Mouse (Mus musculus) midbrain, embryonic 11.5 days (tissue): Measurements from ENCODE around the gene Mzf1. TPM values are rescaled to one million over a fixed set of nuclear protein-coding genes. Genes with fewer than 3 reads are reported as not detected.

Source experiments
- ATAC-seq: fragments of 200-750 bp; cut with Nextera tagmentation; 2 replicates; pipeline ENCODE4 v1.8.0; 2017; ENCODE audit warnings: moderate TSS enrichment, moderate library complexity; ENCODE audit not compliant: low FRiP score
- DNase-seq: peaks from one replicate; pipeline ENCODE4 v3.0.0; 2015; ENCODE audit warnings: low spot score; ENCODE audit errors: missing footprints
- H3K27ac ChIP-seq: fragments of 300-500 bp; sonication (generic); 2 replicates; pipeline ENCODE4 v1.5.1; 2014; ENCODE audit warnings: low read depth, low read length
- H3K27me3 ChIP-seq: fragments of 300-500 bp; sonication (generic); 2 replicates; pipeline ENCODE4 v1.6.1; 2014; ENCODE audit warnings: mild to moderate bottlenecking, low read length, moderate library complexity, mixed read lengths; ENCODE audit not compliant: control insufficient read depth, insufficient read depth
- H3K36me3 ChIP-seq: fragments of 300-500 bp; sonication (generic); 2 replicates; pipeline ENCODE4 v1.6.1; 2014; ENCODE audit warnings: mild to moderate bottlenecking, low read length, moderate library complexity, mixed read lengths; ENCODE audit not compliant: control insufficient read depth, insufficient read depth
- H3K4me1 ChIP-seq: fragments of 300-500 bp; sonication (generic); 2 replicates; pipeline ENCODE4 v1.6.1; 2014; ENCODE audit warnings: low read length; ENCODE audit not compliant: control insufficient read depth, insufficient read depth
- H3K4me2 ChIP-seq: fragments of 300-500 bp; sonication (generic); 2 replicates; pipeline ENCODE4 v1.6.1; 2014; ENCODE audit warnings: mild to moderate bottlenecking, moderate library complexity
- H3K4me3 ChIP-seq: fragments of 300-500 bp; sonication (generic); 2 replicates; pipeline ENCODE4 v1.5.1; 2014; ENCODE audit warnings: low read depth, low read length
- H3K9ac ChIP-seq: fragments of 300-500 bp; sonication (generic); 2 replicates; pipeline ENCODE4 v1.6.1; 2014; ENCODE audit warnings: low read length
- H3K9me3 ChIP-seq: fragments of 300-500 bp; sonication (generic); 2 replicates; pipeline ENCODE4 v1.6.1; 2016; ENCODE audit warnings: low read length; ENCODE audit not compliant: control insufficient read depth
- WGBS: fragments of 180-500 bp; shearing (Covaris S2); extraction: QIAGEN DNeasy Blood & Tissue Kit; methylation state at CpG from one replicate; pipeline ENCODE4 v1.1.7; 2014; 5-methylcytosine and 5-hydroxymethylcytosine counted together
- polyA plus RNA-seq: library from polyadenylated mRNA; unstranded; fragments of >200 nt; fragmentation: Nextera tagmentation; extraction: Ambion mirVana; gene quantifications from 2 replicates; pipeline ENCODE4 v1.2.1, GENCODE M21; 2014

The Mzf1 gene
- polyA plus RNA-seq, 1 experiment from 2014 or later: 2.7 TPM

DNA sequence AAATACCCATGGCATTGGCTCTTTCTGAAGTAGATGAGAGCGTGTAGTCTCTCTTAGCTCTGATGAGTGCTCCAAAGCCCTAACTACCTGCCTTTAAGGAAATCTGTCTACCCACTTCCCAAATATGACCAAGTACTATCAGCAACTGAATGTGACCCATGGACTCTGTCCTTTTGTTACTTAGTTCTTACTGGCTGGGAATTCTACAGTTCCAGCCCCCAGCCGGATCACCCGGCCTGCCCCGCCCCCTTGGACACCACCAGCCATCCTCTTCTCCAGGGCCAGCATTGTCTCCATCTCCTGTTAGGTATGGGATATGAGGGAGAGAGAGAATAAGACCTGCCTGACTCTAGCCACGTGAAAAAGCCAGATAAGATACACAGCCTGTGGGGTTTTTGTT lies 56.5 kb downstream of the Mzf1 start, which contains the start of gene Slc27a5:
TSS of gene Slc27a5 (minus strand) at position 140 of the 400 bp plus-strand sequence.
- H3K9me3 ChIP-seq: no peaks in the 10 kb centered on the region
- no peak within 1 kb of the TSS for H3K9ac ChIP-seq
- H3K36me3 ChIP-seq: no peaks in the 10 kb centered on the region
- DNase-seq (no peak), ATAC-seq (no peak)
- 80% methylated on average over 5 of the region's 5 CpGs for WGBS
- H3K4me2 ChIP-seq: no peak within 1 kb of the TSS
- no peak within 1 kb of the TSS for H3K4me3 ChIP-seq
- no peaks in the 10 kb centered on the region for H3K27me3 ChIP-seq
- H3K4me1 ChIP-seq: no peaks in the 10 kb centered on the region
- no peak within 1 kb of the TSS for H3K27ac ChIP-seq

DNA sequence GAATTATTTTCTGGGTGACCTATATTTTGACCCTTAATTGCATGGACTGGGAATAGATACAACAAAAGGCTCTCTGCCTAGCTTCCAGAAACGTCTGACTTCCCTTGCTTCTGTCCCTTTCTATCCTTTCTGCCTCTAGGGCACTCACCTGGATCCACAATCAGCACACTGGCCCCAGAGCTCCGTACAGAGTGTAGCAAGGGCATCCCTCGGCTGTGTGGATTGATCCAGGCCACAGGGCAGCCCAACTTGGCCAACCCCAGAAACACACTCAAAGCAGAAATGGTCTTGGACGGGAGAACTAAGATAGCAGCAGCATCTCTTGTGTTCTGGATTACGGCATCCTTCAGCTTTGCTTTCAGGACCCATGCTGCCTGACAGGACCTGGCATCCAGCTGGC lies 57.3 kb downstream of the Mzf1 start:
- no peaks in the 10 kb centered on the region for H3K9me3 ChIP-seq
- no peak overlapping the region for H3K4me2 ChIP-seq
- no peaks in the 10 kb centered on the region for H3K4me1 ChIP-seq
- H3K4me3 ChIP-seq: no peak overlapping the region
- ATAC-seq (no peak), DNase-seq (no peak)
- 74% methylated on average over 5 of the region's 5 CpGs for WGBS
- no peak overlapping the region for H3K9ac ChIP-seq
- H3K27ac ChIP-seq: no peak overlapping the region
- no peaks in the 10 kb centered on the region for H3K36me3 ChIP-seq
- H3K27me3 ChIP-seq: no peaks in the 10 kb centered on the region

DNA sequence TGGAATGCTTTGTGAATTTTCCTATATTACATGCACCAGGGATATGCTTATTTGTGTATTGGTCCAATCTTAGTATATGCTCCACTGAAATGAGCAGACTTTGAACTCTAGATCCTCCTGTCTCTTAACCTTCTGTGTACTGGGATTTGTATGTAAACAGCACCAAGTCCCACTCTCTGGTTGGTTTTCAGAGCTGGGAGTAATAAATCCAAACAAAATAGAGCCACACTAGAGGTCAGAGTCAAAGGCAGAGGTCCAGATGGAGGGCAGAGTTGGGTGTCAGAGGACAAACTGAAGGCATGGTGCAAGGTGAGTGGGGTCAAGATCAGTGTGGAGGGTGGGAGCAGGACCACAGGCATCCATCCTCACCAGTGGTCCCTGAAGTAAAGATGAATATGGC lies 58.7 kb downstream of the Mzf1 start:
- Histone ChIP-seq H3K4me3 (no peak overlapping the region), H3K36me3 (no peaks in the 10 kb centered on the region), H3K9me3 (no peaks in the 10 kb centered on the region), H3K27me3 (no peaks in the 10 kb centered on the region), H3K4me1 (no peaks in the 10 kb centered on the region), H3K27ac (no peak overlapping the region), H3K9ac (no peak overlapping the region), H3K4me2 (no peak overlapping the region)
- no peak for ATAC-seq
- DNase-seq: no peak

DNA sequence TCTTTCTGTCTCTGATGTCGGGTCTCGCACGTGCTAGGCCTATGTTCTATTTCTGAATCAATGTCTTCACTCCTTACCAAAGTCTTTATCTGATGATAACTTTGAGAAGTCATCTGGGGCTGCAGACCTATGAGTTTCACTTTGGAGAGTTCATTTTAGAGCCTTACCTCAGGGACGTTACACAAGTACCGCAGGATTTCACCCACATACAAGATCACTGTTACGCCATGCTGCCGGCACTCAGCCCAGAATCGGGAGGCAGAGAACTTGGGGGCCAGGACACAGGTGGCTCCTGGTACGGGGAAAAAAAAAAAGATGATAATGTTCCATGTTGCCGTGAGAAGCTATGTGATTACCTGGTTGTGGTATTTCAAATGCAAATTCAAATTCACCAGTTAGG lies 61.4 kb downstream of the Mzf1 start:
- Histone ChIP-seq H3K36me3 (no peaks in the 10 kb centered on the region), H3K27me3 (no peaks in the 10 kb centered on the region), H3K4me3 (no peak overlapping the region), H3K9ac (no peak overlapping the region), H3K4me1 (no peaks in the 10 kb centered on the region), H3K9me3 (no peaks in the 10 kb centered on the region), H3K27ac (no peak overlapping the region), H3K4me2 (no peak overlapping the region)
- WGBS: 88% methylated on average over 10 of the region's 10 CpGs
- no peak for DNase-seq
- no peak for ATAC-seq

Other genes with a start within 250 kb of the Mzf1 start
- gene Zfp329, start 235.9 kb downstream of the Mzf1 start, polyA plus RNA-seq: 19.5 and 19.8 TPM in 2 replicates
- 28.9 and 32.3 TPM in 2 replicates for gene Zfp110, start 220.0 kb downstream of the Mzf1 start, polyA plus RNA-seq
- 5.3 and 6.3 TPM in 2 replicates for gene Zfp128, start 173.6 kb downstream of the Mzf1 start, polyA plus RNA-seq
- gene Zscan22, start 156.9 kb downstream of the Mzf1 start, polyA plus RNA-seq: 19.6 and 21.7 TPM in 2 replicates
- gene Rps5, start 132.5 kb downstream of the Mzf1 start, polyA plus RNA-seq: 788 and 866 TPM in 2 replicates
- gene Rnf225, start 127.3 kb downstream of the Mzf1 start, polyA plus RNA-seq: 0.55 and 0.59 TPM in 2 replicates
- 7.8 TPM in 2 replicates for gene Zfp324, start 88.9 kb downstream of the Mzf1 start, polyA plus RNA-seq
- 9.6 and 9.8 TPM in 2 replicates for gene Zfp446, start 76.9 kb downstream of the Mzf1 start, polyA plus RNA-seq
- not detected in 2 replicates for gene Slc27a5, start 56.6 kb downstream of the Mzf1 start, polyA plus RNA-seq
- 399 and 443 TPM in 2 replicates for gene Trim28, start 55.6 kb downstream of the Mzf1 start, polyA plus RNA-seq
- gene Zbtb45, start 44.7 kb downstream of the Mzf1 start, polyA plus RNA-seq: 25.7 and 32.8 TPM in 2 replicates
- 133 and 140 TPM in 2 replicates for gene Chmp2a, start 20.0 kb downstream of the Mzf1 start, polyA plus RNA-seq
- gene Ube2m, start 16.5 kb downstream of the Mzf1 start, polyA plus RNA-seq: 152 and 166 TPM in 2 replicates
- not detected in 2 replicates for gene Vmn1r85, start 40.4 kb upstream of the Mzf1 start, polyA plus RNA-seq
- not detected in 2 replicates for gene Vmn1r86, start 65.2 kb upstream of the Mzf1 start, polyA plus RNA-seq
- not detected in 2 replicates for gene Vmn1r87, start 85.4 kb upstream of the Mzf1 start, polyA plus RNA-seq
- gene Vmn1r88, start 104.8 kb upstream of the Mzf1 start, polyA plus RNA-seq: not detected in 2 replicates
- not detected in 2 replicates for gene Vmn1r89, start 158.3 kb upstream of the Mzf1 start, polyA plus RNA-seq
- gene Lig1, start 222.5 kb upstream of the Mzf1 start, polyA plus RNA-seq: 136 and 137 TPM in 2 replicates
- 8.9 and 9.2 TPM in 2 replicates for gene Zswim9, start 224.0 kb upstream of the Mzf1 start, polyA plus RNA-seq